ENCODE assay signal across 16 mouse cellular contexts in the genomic region with DNA sequence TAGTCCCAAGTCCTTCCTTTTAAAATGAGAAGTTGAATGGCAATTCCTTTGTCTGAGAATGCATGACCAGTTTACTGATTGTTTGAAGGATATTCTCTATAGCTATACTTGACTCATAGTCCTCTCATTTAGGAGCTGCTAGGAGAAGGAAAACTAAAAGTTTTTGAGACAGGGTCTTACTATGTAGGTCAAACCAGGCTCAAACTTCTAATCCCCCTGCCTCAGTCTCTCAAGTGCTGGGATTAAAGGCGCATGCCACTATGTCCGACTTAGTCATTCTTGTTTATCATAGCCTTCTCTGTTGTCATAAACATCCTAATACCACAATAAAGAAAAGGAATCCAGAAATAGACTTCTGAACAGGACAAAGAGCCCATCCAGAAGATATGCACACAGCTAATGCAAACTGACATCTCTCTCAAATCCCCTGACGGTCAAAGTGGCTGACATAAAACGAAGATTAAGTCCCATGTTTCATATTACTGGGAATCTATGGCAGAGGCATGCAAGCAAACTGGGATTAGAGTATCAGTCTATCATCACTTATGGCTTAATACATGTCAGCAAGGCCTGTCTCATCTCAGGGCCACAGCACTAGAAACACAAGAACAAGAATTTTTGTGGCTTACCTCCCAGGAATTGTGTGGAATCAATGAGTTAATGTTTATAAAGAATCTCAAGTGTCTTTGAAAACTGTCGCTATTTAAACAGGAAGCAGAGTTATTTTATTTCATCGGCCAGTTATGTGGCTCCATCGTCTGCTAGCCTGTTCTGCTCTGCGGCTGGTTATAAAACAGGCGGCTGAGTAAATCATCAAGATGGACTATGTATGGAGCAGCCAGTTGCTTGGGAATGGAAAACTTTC.
A peak's percentile ranks its signal among the peaks of the same experiment; 100 is the strongest.
DNase-seq lines count a peak whose midpoint lies in the region; ATAC-seq and TF ChIP-seq lines count a peak whose summit lies in the region.
"Had no signal": no experiment of that assay in that cellular context is flagged by ENCODE, and none has a peak within 500 bp of the region (broad histone marks: within the 10 kb centered on the region; RNA-seq: fewer than 3 reads in every experiment).

No protein-coding gene starts in this region.

- no peak overlapping the region for H3K4me2 ChIP-seq in kidney, embryonic 15.5 days
- H3K4me2 ChIP-seq in lung, embryonic 16.5 days (ENCODE audit: low read depth, low read length) = no peak overlapping the region
- H3K4me2 ChIP-seq in intestine, embryonic 15.5 days (replicated peaks) = no peak overlapping the region
- H3K4me2 ChIP-seq in stomach, embryonic 15.5 days = no peak overlapping the region
- H3K4me2 ChIP-seq: embryonic facial prominence, embryonic 13.5 days; hindbrain, embryonic 12.5 days; liver, embryonic 12.5 days had no signal

- no peak for ATAC-seq in kidney, embryonic 15.5 days (replicated peaks; ENCODE audit: low FRiP score)
- peak; percentile 84 for ATAC-seq in lung, embryonic 16.5 days (ENCODE audit: low read depth)
- peak; percentile 76 for ATAC-seq in intestine, embryonic 15.5 days
- ATAC-seq in stomach, embryonic 15.5 days (ENCODE audit: insufficient read depth, low FRiP score, low read depth) = peak; percentile 75; the same call in 1 of the 2 replicates
- ATAC-seq: liver, embryonic 12.5 days had no signal

- H3K9me3 ChIP-seq in kidney, embryonic 15.5 days (replicated peaks) = no peaks in the 10 kb centered on the region
- no peaks in the 10 kb centered on the region for H3K9me3 ChIP-seq in lung, embryonic 16.5 days (ENCODE audit: control insufficient read depth, low read length)
- no peaks in the 10 kb centered on the region for H3K9me3 ChIP-seq in intestine, embryonic 15.5 days
- H3K9me3 ChIP-seq in stomach, embryonic 15.5 days = no peaks in the 10 kb centered on the region
- H3K9me3 ChIP-seq: embryonic facial prominence, embryonic 13.5 days; hindbrain, embryonic 12.5 days; liver, embryonic 12.5 days had no signal

- 0 out of 2 replicates have a peak, but pooled peaks cover 4% of the 10 kb centered on the region for H3K4me1 ChIP-seq in kidney, embryonic 15.5 days
- peaks cover 28% of the 10 kb centered on the region for H3K4me1 ChIP-seq in lung, embryonic 16.5 days (replicated peaks; ENCODE audit: control insufficient read depth, insufficient read depth, low read length)
- 0 out of 2 replicates have a peak, but pooled peaks cover 2% of the 10 kb centered on the region for H3K4me1 ChIP-seq in intestine, embryonic 15.5 days (replicated peaks)
- no peaks in the 10 kb centered on the region for H3K4me1 ChIP-seq in stomach, embryonic 15.5 days
- H3K4me1 ChIP-seq: hindbrain, embryonic 12.5 days; liver, embryonic 12.5 days had no signal

- no peak for TF ChIP-seq CTCF in layer of hippocampus, adult 2 months (conservative IDR thresholded peaks at IDR 0.05)

- 0 out of 2 replicates have a peak overlapping the region, but pooled peaks have one; percentile 41 for H3K27ac ChIP-seq in kidney, embryonic 15.5 days
- H3K27ac ChIP-seq in lung, embryonic 16.5 days (ENCODE audit: low read length) = peak overlapping the region; percentile 69
- no peak overlapping the region for H3K27ac ChIP-seq in intestine, embryonic 15.5 days
- no peak overlapping the region for H3K27ac ChIP-seq in stomach, embryonic 15.5 days
- H3K27ac ChIP-seq in layer of hippocampus, adult 2 months = no peak overlapping the region
- H3K27ac ChIP-seq: embryonic facial prominence, embryonic 13.5 days; hindbrain, embryonic 12.5 days; liver, embryonic 12.5 days had no signal

- H3K9ac ChIP-seq in kidney, embryonic 15.5 days = no peak overlapping the region
- no peak overlapping the region for H3K9ac ChIP-seq in lung, embryonic 16.5 days (ENCODE audit: low read length)
- no peak overlapping the region for H3K9ac ChIP-seq in intestine, embryonic 15.5 days
- H3K9ac ChIP-seq in stomach, embryonic 15.5 days = no peak overlapping the region
- H3K9ac ChIP-seq: embryonic facial prominence, embryonic 13.5 days; hindbrain, embryonic 12.5 days; liver, embryonic 12.5 days had no signal

- WGBS in kidney, embryonic 15.5 days = 60% methylated on average over 9 of the region's 9 CpGs
- 20% methylated on average over 9 of the region's 9 CpGs for WGBS in lung, embryonic 16.5 days
- 34% methylated on average over 9 of the region's 9 CpGs for WGBS in intestine, embryonic 15.5 days
- WGBS in stomach, embryonic 15.5 days = 36% methylated on average over 9 of the region's 9 CpGs

- no peaks in the 10 kb centered on the region for H3K27me3 ChIP-seq in kidney, embryonic 15.5 days
- no peaks in the 10 kb centered on the region for H3K27me3 ChIP-seq in lung, embryonic 16.5 days (ENCODE audit: control insufficient read depth, insufficient read depth, low read depth, low read length)
- H3K27me3 ChIP-seq in intestine, embryonic 15.5 days (replicated peaks) = no peaks in the 10 kb centered on the region
- H3K27me3 ChIP-seq in stomach, embryonic 15.5 days (replicated peaks) = no peaks in the 10 kb centered on the region
- H3K27me3 ChIP-seq: embryonic facial prominence, embryonic 13.5 days; hindbrain, embryonic 12.5 days; liver, embryonic 12.5 days had no signal

- peaks cover 7% of the 10 kb centered on the region; the same call in 1 of the 2 replicates for H3K36me3 ChIP-seq in kidney, embryonic 15.5 days
- H3K36me3 ChIP-seq in lung, embryonic 16.5 days (ENCODE audit: control insufficient read depth, insufficient read depth, low read length) = no peaks in the 10 kb centered on the region
- no peaks in the 10 kb centered on the region for H3K36me3 ChIP-seq in intestine, embryonic 15.5 days
- H3K36me3 ChIP-seq in stomach, embryonic 15.5 days = no peaks in the 10 kb centered on the region
- H3K36me3 ChIP-seq: hindbrain, embryonic 12.5 days; liver, embryonic 12.5 days had no signal

- no peak for DNase-seq in kidney, postnatal 36 days
- no peak for DNase-seq in lung, adult 18-20 months
- DNase-seq in layer of hippocampus, adult 2 months (ENCODE audit: low spot score in 2 of 2) = no peak
- DNase-seq in cerebellum, adult 11-12 months = no peak
- DNase-seq: B cell, adult 2 months; cerebellum, adult 11 months; cerebellum, postnatal 36 days; gastrocnemius, postnatal 36 days had no signal

- no peak overlapping the region for H3K4me3 ChIP-seq in kidney, embryonic 15.5 days (replicated peaks)
- no peak overlapping the region for H3K4me3 ChIP-seq in lung, embryonic 16.5 days (ENCODE audit: low read length)
- H3K4me3 ChIP-seq in intestine, embryonic 15.5 days (replicated peaks) = no peak overlapping the region
- H3K4me3 ChIP-seq in stomach, embryonic 15.5 days (replicated peaks) = no peak overlapping the region
- H3K4me3 ChIP-seq in layer of hippocampus, adult 2 months = no peak overlapping the region
- H3K4me3 ChIP-seq: embryonic facial prominence, embryonic 13.5 days; hindbrain, embryonic 12.5 days; liver, embryonic 12.5 days; myocyte had no signal

Comparison
In these comparisons a context has a peak if more than half of its experiments do, and no peak if none do; other contexts are left out.
1. H3K27ac ChIP-seq: peak in kidney, embryonic 15.5 days (single experiment) and lung, embryonic 16.5 days (single experiment); none in intestine, embryonic 15.5 days (single experiment), stomach, embryonic 15.5 days (single experiment) and layer of hippocampus, adult 2 months (single experiment).